Mouse (Mus musculus) common myeloid progenitor, adult 5-6 weeks (primary cell): ENCODE measurements around the gene Zbtb26. TPM values are rescaled to one million over a fixed set of nuclear protein-coding genes. Genes with fewer than 3 reads are reported as not detected.

Experiments
- total RNA-seq: library from RNA; stranded (forward); fragments of 200-1000, 187-1606 nt; gene quantifications from 2 replicates; pipeline ENCODE4 v1.2.3, GENCODE M21; 2017

Zbtb26 gene
- total RNA-seq, 1 experiment from 2014 or later: 14.2 TPM

Other genes starting within 250 kb of the Zbtb26 start
- gene Olfr366, start 231.6 kb downstream of the Zbtb26 start, total RNA-seq: not detected in 2 replicates
- gene Olfr368, start 116.6 kb downstream of the Zbtb26 start, total RNA-seq: not detected in 2 replicates
- gene Pdcl, start 83.8 kb downstream of the Zbtb26 start, total RNA-seq: 77.8 and 83.4 TPM in 2 replicates
- gene Rc3h2, start 20.2 kb downstream of the Zbtb26 start, total RNA-seq: 36.5 and 40.8 TPM in 2 replicates
- 29.4 and 31.4 TPM in 2 replicates for gene Zbtb6, start within 50 bp of the Zbtb26 start, total RNA-seq
- 24.8 and 53.1 TPM in 2 replicates for gene Rabgap1, start 144 bp upstream of the Zbtb26 start, total RNA-seq
- 1.2 and 2.1 TPM in 2 replicates for gene Gpr21, start 73.2 kb upstream of the Zbtb26 start, total RNA-seq